Mouse (Mus musculus) left cerebral cortex, postnatal 36 days (tissue): ENCODE data around the gene Lrp8. TPM values are rescaled to one million over a fixed set of nuclear protein-coding genes. Genes with fewer than 3 reads are reported as not detected.

Experiments
- DNase-seq, 2 experiments: peaks; one replicate each; pipeline ENCODE4 v3.0.0; 2021 to 2022; ENCODE audit warnings: low spot score in 2 of 2, mixed read lengths in 1 of 2
- intact Hi-C: fragments of 180-260 bp; cut with DNase I; formaldehyde crosslinking; loops from one replicate; pipeline ENCODE4 v1.15.1; 2025
- total RNA-seq, 2 experiments: library from RNA; stranded (reverse); gene quantifications; 2 replicates each; pipeline ENCODE4 v1.2.3; 2021

Gene Lrp8
- total RNA-seq, 2 experiments from 2014 or later, result 74.7 to 112 TPM

- intact Hi-C loops, result loop anchor here (5.0 kb wide), 1 partner anchor 32 kb away; the partner anchor contains the start of gene Lrp8
- DNase-seq, result no peak
These were observed 32.7 kb downstream of the Lrp8 start for GRCm38 (mm10) chr4:107834643-107835314.

GRCm38 (mm10) chr4:107835508-107835909 lies 33.4 kb downstream of the Lrp8 start:
- intact Hi-C loops, result loop anchor here (5.0 kb wide), 1 partner anchor 33 kb away; the partner anchor contains the start of gene Lrp8
- no peak for DNase-seq

- intact Hi-C loops, result loop anchor here (5.0 kb wide), 1 partner anchor 34 kb away; the partner anchor contains the start of gene Lrp8
- peak in 1 of 2 experiments; percentile 59 for DNase-seq
These were observed 34.7 kb downstream of the Lrp8 start for GRCm38 (mm10) chr4:107836758-107837157.

GRCm38 (mm10) chr4:107837910-107838309 lies 35.8 kb downstream of the Lrp8 start:
- intact Hi-C loops, result loop anchor here (5.0 kb wide), 1 partner anchor 36 kb away; the partner anchor contains the start of gene Lrp8
- DNase-seq, result no peak

GRCm38 (mm10) chr4:107843687-107844086 lies 41.6 kb downstream of the Lrp8 start:
- DNase-seq, result no peak
- intact Hi-C loops, result no loop called here

GRCm38 (mm10) chr4:107844971-107845370 lies 42.9 kb downstream of the Lrp8 start:
- intact Hi-C loops, result loop anchor here (1.0 kb wide), 1 partner anchor 108 kb away; no protein-coding TSS in a partner anchor
- DNase-seq, result peak; percentile 61 to 69

GRCm38 (mm10) chr4:107846795-107847194 lies 44.7 kb downstream of the Lrp8 start:
- intact Hi-C loops, result no loop called here
- DNase-seq, result no peak

GRCm38 (mm10) chr4:107848546-107848945 lies 46.5 kb downstream of the Lrp8 start:
- intact Hi-C loops, result no loop called here
- DNase-seq, result no peak

GRCm38 (mm10) chr4:107849621-107850020 lies 47.6 kb downstream of the Lrp8 start:
- DNase-seq, result no peak
- intact Hi-C loops, result no loop called here

- no peak for DNase-seq
- intact Hi-C loops, result no loop called here
These were observed 48.0 kb downstream of the Lrp8 start for GRCm38 (mm10) chr4:107850091-107850490.

GRCm38 (mm10) chr4:107853333-107853732 lies 51.3 kb downstream of the Lrp8 start:
- DNase-seq, result no peak
- intact Hi-C loops, result no loop called here

- DNase-seq, result no peak
- intact Hi-C loops, result no loop called here
These were observed 51.8 kb downstream of the Lrp8 start for GRCm38 (mm10) chr4:107853836-107854235.

- intact Hi-C loops, result no loop called here
- DNase-seq, result no peak
These were observed 55.1 kb downstream of the Lrp8 start for GRCm38 (mm10) chr4:107856958-107857686.

GRCm38 (mm10) chr4:107858995-107859394 lies 56.9 kb downstream of the Lrp8 start:
- intact Hi-C loops, result no loop called here
- DNase-seq, result no peak

- intact Hi-C loops, result no loop called here
- DNase-seq, result no peak
These were observed 62.8 kb downstream of the Lrp8 start for GRCm38 (mm10) chr4:107864866-107865265.

GRCm38 (mm10) chr4:107879254-107880050 lies 77.4 kb downstream of the Lrp8 start, which contains the start of gene Magoh:
TSS of gene Magoh (plus strand) at chr4:107879755.
- DNase-seq, result peak; percentile 95 to 96
- intact Hi-C loops, result no loop called here

- DNase-seq, result no peak
- intact Hi-C loops, result no loop called here
These were observed 79.6 kb downstream of the Lrp8 start for GRCm38 (mm10) chr4:107881631-107882030.

GRCm38 (mm10) chr4:107886371-107886770 lies 84.3 kb downstream of the Lrp8 start:
- intact Hi-C loops, result no loop called here
- no peak for DNase-seq

GRCm38 (mm10) chr4:107889385-107889730 lies 87.3 kb downstream of the Lrp8 start:
- intact Hi-C loops, result no loop called here

More at GRCm38 (mm10) chr4:107889385-107889730, 87.3 kb downstream of the Lrp8 start:
- no peak for DNase-seq
